Mouse (Mus musculus): ENCODE measurements around the gene Slc16a8.

GRCm38 (mm10) chr15:79244071-79244893 is 10.3 kb downstream of the Slc16a8 start:
- TF ChIP-seq CTCF (IDR thresholded peaks at IDR 0.05; ENCODE audit: control insufficient read depth, insufficient read depth, insufficient replicate concordance, low read depth, low read length) (no peak), POLR2A (IDR thresholded peaks at IDR 0.05; ENCODE audit: control insufficient read depth, low read depth, low read length) (no peak)

All from testis, adult 2 months (tissue).